Mouse (Mus musculus): ENCODE data around the gene Npl.
"Not testable (repeated sequence)": the region's sequence is repeated elsewhere in the genome, so short reads cannot be mapped to it uniquely, and the experiment has no call there.

Npl gene

DNA sequence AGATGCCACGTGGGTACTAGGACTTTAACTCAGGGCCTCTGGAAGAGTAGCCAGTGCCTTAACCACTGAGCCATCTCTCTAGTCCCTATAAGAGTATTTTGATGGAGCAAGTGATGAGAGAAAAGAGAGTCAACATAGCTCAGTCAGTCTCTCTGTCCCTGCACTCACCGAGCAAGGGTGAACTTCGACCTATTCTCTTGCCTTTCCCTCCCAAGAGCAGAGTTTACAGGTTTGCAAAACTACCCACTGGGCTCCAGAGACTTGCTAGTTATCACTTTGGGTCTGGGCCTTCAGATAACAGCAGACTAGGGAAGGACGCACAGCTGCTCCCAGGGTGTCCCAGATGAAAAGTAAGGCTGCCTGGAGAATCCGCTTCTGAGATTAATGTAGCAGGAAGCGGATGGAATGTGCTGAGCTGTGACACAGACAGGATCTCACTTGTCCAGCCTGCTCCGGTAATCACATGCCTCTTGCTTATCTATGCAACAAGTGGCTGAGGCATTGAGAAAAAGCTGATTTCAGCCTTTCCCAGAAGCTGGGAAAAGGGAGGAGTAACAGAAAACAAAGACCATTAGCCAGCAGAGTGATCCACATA lies 7.0 kb downstream of the Npl start:
- in situ Hi-C loops (cut with MboI), result no loop called here

- in situ Hi-C loops (cut with MboI), result no loop called here
These were observed 9.1 kb downstream of the Npl start for GRCm38 (mm10) chr1:153540753-153541152.

DNA sequence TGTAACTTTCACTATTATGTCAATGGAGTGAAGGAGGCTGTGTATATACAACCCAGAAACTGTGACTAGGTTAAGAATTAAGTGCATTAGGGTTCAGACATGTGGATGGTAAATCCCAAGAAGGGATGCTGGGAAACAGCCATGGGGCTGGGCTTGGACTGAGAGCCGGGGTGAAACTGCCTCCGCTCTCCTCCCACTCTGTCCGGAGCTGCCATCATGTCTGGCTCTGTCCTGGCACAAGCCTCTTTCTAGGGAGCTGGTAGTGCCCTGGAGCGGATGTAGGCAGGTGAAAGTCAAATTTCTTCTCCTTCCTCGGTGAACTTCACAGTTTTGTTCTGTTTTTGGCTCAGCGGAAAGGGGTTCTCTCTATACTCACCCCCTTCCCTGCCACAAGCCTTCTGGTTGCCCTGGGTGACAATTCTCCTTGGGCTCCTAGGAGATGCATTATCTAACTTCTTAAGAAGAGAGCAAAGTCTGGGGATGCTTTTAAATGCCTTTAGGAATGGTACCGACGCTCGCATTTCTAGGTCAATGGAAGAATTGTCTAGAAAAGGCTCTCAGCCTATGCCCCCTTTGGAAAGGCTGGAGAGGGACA lies 10.0 kb downstream of the Npl start:
- in situ Hi-C loops (cut with MboI), result no loop called here

DNA sequence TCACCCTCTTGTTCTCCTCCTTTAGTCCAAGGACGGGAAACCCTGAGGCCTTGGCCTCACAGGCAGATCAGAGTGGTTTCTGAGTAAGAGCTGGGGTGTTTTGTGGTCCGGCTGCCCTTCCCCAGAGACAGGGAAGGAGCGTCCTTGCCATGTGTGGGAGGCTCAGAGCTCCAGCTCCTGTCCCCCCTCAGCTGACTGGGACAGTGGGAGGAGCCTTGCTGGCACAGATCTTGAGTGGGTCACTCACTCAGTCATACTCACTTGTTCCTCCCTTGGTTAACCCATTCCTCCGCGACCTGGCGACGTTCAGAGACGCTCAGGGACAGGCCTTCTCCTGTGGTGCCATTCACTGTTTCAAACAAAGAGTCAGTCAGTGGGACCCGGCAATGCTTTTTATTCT lies 14.2 kb downstream of the Npl start:
- in situ Hi-C loops (cut with MboI), result no loop called here

DNA sequence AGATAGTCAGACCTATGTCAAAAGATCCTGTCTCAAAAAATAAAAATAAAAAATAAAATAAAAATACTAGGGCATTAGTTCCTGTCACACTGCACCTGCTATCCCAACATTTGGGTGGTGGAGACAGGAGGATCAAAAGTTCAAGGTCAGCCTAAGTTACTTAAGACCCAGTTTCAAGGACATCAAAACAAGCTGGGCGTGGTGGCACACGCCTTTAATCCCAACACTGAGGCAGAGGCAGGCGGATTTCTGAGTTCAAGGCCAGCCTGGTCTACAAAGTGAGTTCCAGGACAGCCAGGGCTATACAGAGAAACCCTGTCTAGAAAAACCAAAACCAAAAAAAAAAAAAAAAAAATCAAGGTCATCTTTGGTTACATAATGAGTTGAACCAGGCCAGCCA lies 16.9 kb downstream of the Npl start:
- in situ Hi-C loops (cut with MboI), result not testable (repeated sequence)

DNA sequence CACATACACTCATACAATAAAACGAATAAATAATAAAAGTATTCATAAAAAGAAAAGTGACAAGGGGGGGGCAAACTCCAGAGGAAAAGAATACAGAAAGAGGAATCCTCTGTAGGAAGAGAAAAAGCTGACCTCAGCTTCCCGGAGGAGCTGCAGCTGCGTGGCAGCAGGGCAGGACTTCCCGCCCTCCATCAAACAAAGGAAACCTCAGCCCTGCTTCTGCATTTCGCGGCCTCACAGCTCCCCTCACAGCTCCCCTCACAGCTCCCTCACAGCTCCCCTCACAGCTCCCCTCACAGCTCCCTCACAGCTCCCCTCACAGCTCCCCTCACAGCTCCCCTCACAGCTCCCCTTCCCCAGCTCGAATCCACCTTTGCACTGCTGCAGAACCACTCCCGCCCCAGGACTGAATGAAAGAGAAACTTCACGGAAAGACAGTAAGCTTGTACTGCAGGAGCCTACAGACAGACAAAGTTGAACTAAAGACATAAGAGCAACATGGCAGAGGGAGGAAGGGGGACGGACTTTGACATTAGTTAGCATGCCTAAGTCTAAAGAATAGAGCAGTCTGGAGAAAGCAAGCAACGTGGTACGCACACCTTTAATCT lies 17.5 kb downstream of the Npl start:
- in situ Hi-C loops (cut with MboI), result no loop called here

DNA sequence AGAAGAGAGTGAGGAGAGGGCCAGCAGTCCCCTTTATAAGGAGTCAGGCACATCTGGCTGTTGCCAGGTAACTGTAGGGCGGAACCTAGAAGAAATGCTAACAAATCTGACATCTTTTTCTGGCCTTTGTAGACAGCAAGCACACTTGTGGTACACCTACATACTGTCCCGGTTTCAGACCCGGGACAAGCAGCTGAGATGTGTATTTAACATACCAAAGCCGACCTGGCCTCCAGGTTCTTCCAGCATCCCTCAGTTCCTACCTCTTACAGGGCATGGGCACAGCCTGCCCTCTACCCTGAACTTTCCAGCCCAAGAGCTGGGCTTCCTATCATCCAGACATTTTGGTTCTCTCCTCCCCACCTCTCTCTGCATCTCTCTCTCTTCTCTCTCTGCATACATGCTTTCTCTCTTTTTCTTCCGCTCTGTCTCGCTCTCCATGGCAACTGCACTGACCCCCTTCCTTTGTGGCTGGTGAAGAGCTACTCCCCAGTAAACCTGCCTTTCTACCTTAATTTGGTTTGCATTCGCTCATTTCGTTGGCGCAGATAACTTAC lies 18.1 kb downstream of the Npl start:
- in situ Hi-C loops (cut with MboI), result no loop called here

- in situ Hi-C loops (cut with MboI), result no loop called here
These were observed 27.7 kb downstream of the Npl start for GRCm38 (mm10) chr1:153522116-153522515.

DNA sequence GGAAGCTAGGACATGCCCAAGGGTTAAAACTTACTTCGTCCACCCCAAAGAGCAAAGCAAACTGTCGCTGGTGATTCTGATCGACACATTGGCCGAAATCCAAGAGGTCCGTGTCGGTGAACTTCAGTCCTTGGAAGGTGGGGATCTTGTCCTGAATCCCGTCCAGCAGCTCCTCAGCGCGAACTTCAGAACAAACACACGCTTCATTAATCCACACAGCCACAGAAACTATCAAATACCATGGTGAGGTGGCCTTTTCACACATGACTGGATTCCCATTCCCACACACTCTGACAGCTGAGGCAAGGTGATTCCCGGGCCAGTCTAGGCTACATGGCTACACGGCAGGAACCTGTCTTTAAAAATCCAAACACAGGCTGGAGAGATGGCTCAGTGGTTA lies 34.5 kb downstream of the Npl start:
- in situ Hi-C loops (cut with MboI), result no loop called here

DNA sequence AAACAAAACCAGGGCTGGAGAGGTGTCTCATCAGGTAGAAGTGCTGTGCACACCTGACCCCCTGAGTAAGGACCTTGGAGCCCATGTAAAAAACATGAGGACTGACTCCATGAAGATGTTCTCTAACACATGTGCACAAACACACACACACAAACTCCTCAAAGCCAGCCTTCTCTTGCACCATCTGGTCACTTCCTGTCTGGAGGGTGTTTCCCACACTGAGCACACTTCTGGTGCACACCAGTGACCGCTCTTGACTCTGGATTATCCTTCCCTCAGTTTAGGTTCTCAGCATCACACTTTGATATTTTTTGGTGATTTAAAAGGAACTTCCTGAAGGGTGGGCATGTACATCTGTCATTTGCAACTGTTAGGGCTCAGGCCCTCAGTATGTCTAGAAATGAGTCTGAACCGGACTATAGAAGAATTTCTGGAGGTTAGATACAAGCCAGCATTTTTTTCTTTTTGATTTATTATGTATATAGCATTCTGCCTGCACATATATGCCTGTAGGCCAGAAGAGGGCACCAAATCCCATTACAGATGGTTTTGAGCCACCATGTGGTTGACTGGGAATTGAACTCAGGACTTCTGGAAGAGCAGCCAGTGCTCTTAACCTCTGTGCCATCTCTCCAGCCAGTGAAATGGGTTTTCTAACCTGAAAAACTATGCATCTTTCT lies 39.4 kb downstream of the Npl start:
- in situ Hi-C loops (cut with MboI), result no loop called here

DNA sequence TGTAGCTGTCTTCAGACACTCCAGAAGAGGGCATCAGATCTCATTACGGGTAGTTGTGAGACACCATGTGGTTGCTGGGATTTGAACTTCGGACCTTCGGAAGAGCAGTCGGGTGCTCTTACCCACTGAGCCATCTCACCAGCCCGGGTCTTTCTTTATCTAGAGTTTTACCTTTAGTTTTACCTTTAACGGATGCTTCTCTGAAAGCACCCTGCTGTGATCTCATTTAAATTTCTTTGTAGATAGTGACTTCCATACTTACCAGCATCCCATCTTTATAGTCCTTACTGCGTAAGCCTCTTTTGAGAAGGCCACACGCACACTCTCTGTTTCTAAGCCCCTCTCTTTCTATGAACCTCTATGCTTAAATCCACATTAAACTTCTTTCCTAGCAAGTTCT lies 40.3 kb downstream of the Npl start:
- in situ Hi-C loops (cut with MboI), result not testable (repeated sequence)

- in situ Hi-C loops (cut with MboI), result no loop called here
These were observed 40.8 kb downstream of the Npl start for GRCm38 (mm10) chr1:153509012-153509411.

DNA sequence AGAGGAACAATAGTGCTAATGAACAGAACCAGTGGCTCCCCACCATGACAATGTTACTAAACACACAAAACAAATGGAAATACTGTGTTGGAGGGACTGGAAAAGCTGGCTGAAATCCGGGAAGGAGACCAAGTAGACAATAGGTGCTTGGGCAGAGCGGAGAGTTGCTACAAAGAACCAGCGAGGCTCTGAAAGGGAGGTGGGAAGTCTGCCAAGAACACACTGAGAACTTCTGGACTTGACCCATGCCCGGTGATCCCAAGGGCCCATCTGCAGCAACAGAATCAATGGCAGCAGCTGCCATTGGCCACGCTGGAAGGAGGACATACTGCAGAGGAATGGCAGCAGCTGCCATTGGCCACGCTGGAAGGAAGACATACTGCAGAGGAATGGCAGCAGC lies 43.6 kb downstream of the Npl start:
- in situ Hi-C loops (cut with MboI), result no loop called here

DNA sequence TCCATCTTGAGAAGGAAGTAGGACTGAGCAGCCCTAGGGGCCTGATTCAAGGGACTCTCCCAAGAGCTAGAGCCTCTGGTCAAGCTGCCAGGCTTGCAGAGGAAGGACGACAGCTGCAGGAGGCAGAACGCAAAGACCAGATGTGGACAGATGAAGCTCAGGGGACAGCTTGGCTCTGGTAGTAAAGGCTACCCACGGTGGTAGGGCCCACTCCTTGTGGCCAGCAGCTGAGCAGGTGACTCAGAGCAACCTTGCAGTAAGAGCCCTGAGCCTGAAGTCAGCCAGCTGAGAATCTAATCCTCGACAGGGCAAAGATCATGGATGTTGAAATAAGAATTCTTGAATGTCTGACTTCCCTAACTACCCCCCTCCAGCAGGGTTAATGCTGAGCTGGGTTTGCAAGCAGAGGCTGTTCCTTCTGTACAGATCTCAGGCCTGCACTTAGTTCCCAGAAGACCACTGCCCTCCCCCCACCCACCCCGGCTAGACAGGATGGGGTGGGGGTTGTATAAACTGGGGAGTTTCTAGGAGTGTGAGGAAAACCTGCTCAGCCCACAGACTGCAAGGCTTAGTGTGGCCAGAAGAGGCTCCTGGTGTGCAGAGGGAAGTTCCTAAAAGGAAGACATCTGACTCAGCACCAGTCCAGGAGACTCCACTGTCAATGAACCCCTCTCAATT lies 48.1 kb downstream of the Npl start:
- in situ Hi-C loops (cut with MboI), result no loop called here

- in situ Hi-C loops (cut with MboI), result no loop called here
These were observed 49.8 kb downstream of the Npl start for GRCm38 (mm10) chr1:153500030-153500429.

GRCm38 (mm10) chr1:153496030-153496429 lies 53.8 kb downstream of the Npl start:
- in situ Hi-C loops (cut with MboI), result no loop called here

- in situ Hi-C loops (cut with MboI), result no loop called here
These were observed 55.9 kb downstream of the Npl start for GRCm38 (mm10) chr1:153493931-153494330.

- in situ Hi-C loops (cut with MboI), result no loop called here
These were observed 56.5 kb downstream of the Npl start for GRCm38 (mm10) chr1:153493338-153493737.

DNA sequence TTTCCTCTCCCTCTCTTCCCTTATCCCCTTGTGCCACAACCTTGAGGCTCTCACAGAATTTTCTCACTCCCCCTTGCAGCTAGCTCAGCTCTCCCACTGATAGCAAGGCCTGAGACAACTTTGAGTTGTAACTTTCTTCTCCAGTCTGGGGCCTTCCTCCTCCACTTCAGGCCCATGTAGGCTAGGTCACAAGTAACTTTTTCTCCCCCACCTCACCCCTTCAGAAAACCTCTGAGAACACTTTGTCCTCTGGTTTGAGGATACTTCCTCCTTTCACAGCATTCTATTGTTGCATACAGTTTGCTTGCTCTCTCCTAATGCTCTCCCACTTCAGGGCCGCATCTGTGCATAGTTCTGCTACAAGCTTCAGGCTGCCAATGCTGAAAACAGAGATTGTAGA lies 58.0 kb downstream of the Npl start:
- in situ Hi-C loops (cut with MboI), result no loop called here

DNA sequence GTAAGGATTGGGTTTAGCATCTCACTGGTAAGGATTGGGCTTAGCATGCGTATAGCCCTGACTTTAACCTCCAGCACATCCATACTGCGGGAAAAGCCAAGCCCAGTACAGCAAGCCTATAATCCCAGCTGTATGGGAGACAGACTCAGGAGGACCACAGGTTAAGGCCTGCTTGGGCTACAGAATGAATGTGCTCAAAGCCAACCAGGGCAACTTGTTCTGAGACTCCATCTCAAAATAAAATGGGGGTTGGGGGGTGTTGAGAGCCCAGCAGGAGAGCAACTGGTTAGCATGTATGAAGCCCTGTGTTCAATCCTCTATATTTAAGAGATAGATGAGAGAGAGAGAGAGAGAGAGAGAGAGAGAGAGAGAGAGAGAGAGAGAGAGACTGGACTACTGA lies 58.5 kb downstream of the Npl start:
- in situ Hi-C loops (cut with MboI), result no loop called here

GRCm38 (mm10) chr1:153489963-153490362 lies 59.9 kb downstream of the Npl start:
- in situ Hi-C loops (cut with MboI), result no loop called here

GRCm38 (mm10) chr1:153489540-153489939 lies 60.3 kb downstream of the Npl start:
- in situ Hi-C loops (cut with MboI), result no loop called here
